Mouse (Mus musculus) bone marrow, adult 2 months (tissue): ENCODE results near the gene Nelfb.

Experiments
- CTCF ChIP-seq: fragments of 200-500 bp; IDR thresholded peaks from 2 replicates; pipeline ENCODE4 v1.5.1; 2011; ENCODE audit warnings: low read length, control low read depth; ENCODE audit not compliant: control insufficient read depth, insufficient read depth
- POLR2A ChIP-seq: fragments of 200-500 bp; IDR thresholded peaks from 2 replicates; pipeline ENCODE4 v1.6.1; 2011; ENCODE audit warnings: low read depth, mild to moderate bottlenecking, control low read depth, low read length, borderline replicate concordance; ENCODE audit not compliant: control insufficient read depth

DNA sequence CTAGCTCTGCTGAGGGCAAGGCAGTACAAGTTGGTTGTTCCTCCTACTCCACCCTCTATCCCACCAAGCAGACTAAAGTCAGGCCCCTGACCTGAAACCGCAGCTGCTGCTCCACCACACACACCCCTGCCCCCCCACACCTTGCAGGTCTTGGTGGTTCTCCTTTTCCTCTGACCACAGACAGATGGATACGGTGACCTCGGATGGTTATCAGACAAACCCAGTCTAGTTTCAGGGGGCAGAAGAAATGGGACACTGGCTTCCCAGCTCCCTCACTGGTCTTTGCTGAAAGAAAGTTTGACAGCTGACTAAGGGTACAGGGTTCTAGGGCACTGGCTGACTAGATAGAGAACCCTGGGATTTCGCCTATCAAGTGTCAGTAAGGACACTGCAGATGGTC, 22.1 kb upstream of the Nelfb start:
- TF ChIP-seq CTCF = no peak
- no peak for TF ChIP-seq POLR2A
